Mouse (Mus musculus): ENCODE measurements around the gene Pid1. TPM values are rescaled to one million over a fixed set of nuclear protein-coding genes. Genes with fewer than 3 reads are reported as not detected.

Gene Pid1
- total and polyA plus RNA-seq, 2 experiments from 2014 or later = 60.2 to 64.0 TPM

DNA sequence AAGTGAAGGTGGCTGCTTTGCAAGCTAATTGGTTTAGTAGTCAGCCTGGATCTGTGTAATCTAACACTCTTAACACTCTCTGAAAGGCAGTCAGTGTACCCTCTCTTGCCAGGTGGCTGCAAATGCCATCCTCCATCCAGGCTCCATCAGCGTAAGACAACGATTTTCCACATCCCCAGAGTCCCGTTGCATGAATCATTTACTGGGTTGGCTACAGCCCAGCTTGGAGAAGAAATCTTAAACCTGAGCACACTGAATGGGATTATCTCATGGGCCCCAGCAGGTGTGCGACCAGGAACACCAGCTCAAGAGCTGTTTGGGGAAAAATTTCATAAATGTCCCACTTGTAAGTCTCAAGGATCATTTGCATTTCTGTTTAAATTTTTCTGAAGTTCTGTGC is 23.6 kb upstream of the Pid1 start:
- no peak for TF ChIP-seq CTCF (IDR thresholded peaks at IDR 0.05)
- WGBS = 35% methylated on average over 4 of the region's 4 CpGs
- ATAC-seq (ENCODE audit: low FRiP score) = no peak

DNA sequence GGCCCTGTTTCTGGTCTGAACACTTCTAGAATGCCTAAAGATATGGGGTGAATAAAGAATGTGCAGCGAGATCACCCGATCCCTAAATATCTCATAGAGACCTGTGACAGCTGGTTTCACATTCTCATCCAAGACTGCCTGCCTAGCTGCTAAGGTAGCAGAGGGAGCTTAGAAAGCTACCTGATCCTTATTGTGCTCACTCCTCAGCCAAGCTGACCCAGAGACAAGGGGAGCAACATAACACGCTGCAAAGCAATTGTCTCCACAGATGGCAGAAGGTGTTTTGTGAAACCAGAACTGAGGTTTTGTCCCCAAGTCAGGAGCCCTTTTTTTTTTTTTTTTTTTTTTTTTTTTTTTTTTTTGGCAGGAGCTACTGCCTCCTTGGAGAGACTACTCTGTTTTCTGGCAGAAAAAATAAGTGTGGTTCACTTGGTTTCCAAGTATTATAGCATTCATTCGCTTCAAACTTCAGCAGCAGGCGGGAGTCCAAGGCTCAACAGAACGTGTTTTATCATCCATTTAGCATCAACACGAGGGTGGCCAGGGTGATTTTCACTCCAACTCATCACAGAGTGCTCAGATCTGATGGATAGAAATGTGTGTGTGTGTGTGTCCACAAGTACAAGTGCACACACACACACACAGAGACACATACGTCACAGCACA is 22.6 kb upstream of the Pid1 start:
- no peak overlapping the region for H3K27ac ChIP-seq (ENCODE audit: low read depth, low read length)
- 70% methylated on average over 8 of the region's 8 CpGs for WGBS
- no peak overlapping the region for H3K4me2 ChIP-seq (ENCODE audit: low read depth, low read length, poor library complexity, severe bottlenecking)
- no peaks in the 10 kb centered on the region for H3K27me3 ChIP-seq (ENCODE audit: insufficient read depth, low read length)
- H3K36me3 ChIP-seq (ENCODE audit: insufficient read depth, low read length) = peaks cover 13% of the 10 kb centered on the region; the same call in 1 of the 2 replicates
- TF ChIP-seq CTCF (IDR thresholded peaks at IDR 0.05) = no peak
- no peak for ATAC-seq (ENCODE audit: low FRiP score)
- DNase-seq (ENCODE audit: low spot score) = peak; percentile 30
- H3K9ac ChIP-seq (replicated peaks; ENCODE audit: low read length, poor library complexity, severe bottlenecking) = no peak overlapping the region
- H3K4me3 ChIP-seq (ENCODE audit: low read depth, low read length) = no peak overlapping the region
- no peaks in the 10 kb centered on the region for H3K9me3 ChIP-seq (ENCODE audit: low read length)
- no peaks in the 10 kb centered on the region for H3K4me1 ChIP-seq (ENCODE audit: insufficient read depth, low read length)

More for the DNA sequence above, 23.6 kb upstream of the Pid1 start:
- Histone ChIP-seq H3K36me3 (ENCODE audit: insufficient read depth, low read length) (0 out of 2 replicates have a peak, but pooled peaks cover 12% of the 10 kb centered on the region), H3K4me2 (ENCODE audit: low read depth, low read length, poor library complexity, severe bottlenecking) (no peak overlapping the region), H3K27me3 (ENCODE audit: insufficient read depth, low read length) (no peaks in the 10 kb centered on the region), H3K27ac (ENCODE audit: low read depth, low read length) (no peak overlapping the region), H3K4me1 (ENCODE audit: insufficient read depth, low read length) (no peaks in the 10 kb centered on the region), H3K4me3 (ENCODE audit: low read depth, low read length) (no peak overlapping the region), H3K9ac (replicated peaks; ENCODE audit: low read length, poor library complexity, severe bottlenecking) (no peak overlapping the region), H3K9me3 (ENCODE audit: low read length) (no peaks in the 10 kb centered on the region)
- peak; percentile 56 for DNase-seq (ENCODE audit: low spot score)

DNA sequence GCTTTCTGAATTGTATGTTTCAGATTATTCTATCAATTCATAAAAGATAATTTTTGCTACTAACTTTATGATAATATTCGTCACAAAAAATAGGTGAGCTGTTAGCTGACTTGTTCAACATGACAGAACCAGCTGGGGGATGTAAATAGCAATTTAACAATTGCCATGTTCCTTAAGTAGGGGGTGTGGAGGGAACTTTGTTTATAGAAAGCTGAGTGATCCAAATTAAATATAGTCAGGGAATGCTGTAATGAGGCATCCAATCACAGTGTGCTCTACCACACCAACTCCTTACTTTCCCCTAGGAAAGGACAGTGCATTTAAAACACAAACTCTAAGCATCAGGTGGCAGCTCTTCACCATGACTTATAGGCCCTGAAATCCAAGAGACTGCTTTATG is 18.7 kb upstream of the Pid1 start:
- no peak for TF ChIP-seq CTCF (IDR thresholded peaks at IDR 0.05)
- ATAC-seq (ENCODE audit: low FRiP score) = no peak
- Histone ChIP-seq H3K9me3 (ENCODE audit: low read length) (no peaks in the 10 kb centered on the region), H3K27me3 (ENCODE audit: insufficient read depth, low read length) (no peaks in the 10 kb centered on the region), H3K4me1 (ENCODE audit: insufficient read depth, low read length) (no peaks in the 10 kb centered on the region), H3K4me3 (ENCODE audit: low read depth, low read length) (no peak overlapping the region), H3K27ac (ENCODE audit: low read depth, low read length) (no peak overlapping the region), H3K9ac (replicated peaks; ENCODE audit: low read length, poor library complexity, severe bottlenecking) (no peak overlapping the region), H3K36me3 (ENCODE audit: insufficient read depth, low read length) (peaks cover 17% of the 10 kb centered on the region; the same call in 1 of the 2 replicates), H3K4me2 (ENCODE audit: low read depth, low read length, poor library complexity, severe bottlenecking) (no peak overlapping the region)
- 81% methylated on average over 1 of the region's 1 CpGs for WGBS
- no peak for DNase-seq (ENCODE audit: low spot score)

DNA sequence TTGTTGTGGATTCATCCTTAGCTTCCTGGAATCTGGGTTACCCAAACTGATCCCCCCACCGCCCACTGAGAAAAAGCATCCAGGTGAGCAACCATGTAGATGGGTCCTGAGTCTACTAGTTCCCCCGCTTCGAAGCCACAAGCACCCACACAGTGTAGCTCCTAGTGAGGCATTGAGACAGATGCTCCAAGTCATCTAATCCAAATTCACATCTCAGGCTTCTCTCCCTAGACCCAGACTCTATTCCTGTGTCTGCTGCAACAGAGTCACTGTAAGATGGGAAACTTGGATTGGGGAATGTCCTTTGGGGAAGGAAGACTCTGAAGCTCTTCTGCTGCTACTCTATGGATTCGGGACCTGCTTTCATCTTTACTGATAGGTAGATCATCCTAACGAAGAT is 18.1 kb upstream of the Pid1 start:
- no peak overlapping the region for H3K4me2 ChIP-seq (ENCODE audit: low read depth, low read length, poor library complexity, severe bottlenecking)
- no peak for ATAC-seq (ENCODE audit: low FRiP score)
- no peaks in the 10 kb centered on the region for H3K27me3 ChIP-seq (ENCODE audit: insufficient read depth, low read length)

DNA sequence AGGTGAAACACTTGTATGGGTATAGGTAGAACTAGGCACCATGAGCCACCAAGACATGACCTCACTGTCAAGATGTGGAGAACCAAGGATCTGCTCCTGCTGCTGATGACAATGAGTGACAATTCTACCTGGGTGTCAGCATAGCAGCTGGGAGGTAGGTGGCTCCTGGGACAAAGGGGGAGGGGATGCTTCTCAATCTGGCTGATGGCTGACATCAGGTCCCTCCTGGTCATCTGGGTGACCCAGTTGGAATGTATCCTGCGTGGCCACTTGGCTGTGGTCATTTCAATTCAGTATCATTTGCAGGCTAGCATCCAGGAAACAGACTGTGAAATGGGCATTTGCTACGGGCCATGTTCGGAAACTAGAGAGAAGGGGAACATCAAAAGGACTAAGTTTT is 16.9 kb upstream of the Pid1 start:
- ATAC-seq (ENCODE audit: low FRiP score) (no peak; the same call in 1 of the 2 replicates), DNase-seq (ENCODE audit: low spot score) (no peak)
- H3K36me3 ChIP-seq (ENCODE audit: insufficient read depth, low read length) = peaks cover 17% of the 10 kb centered on the region; the same call in 1 of the 2 replicates
- TF ChIP-seq CTCF (IDR thresholded peaks at IDR 0.05) = no peak
- no peak overlapping the region for H3K9ac ChIP-seq (replicated peaks; ENCODE audit: low read length, poor library complexity, severe bottlenecking)
- H3K4me3 ChIP-seq (ENCODE audit: low read depth, low read length) = no peak overlapping the region
- no peaks in the 10 kb centered on the region for H3K9me3 ChIP-seq (ENCODE audit: low read length)
- 83% methylated on average over 3 of the region's 3 CpGs for WGBS
- H3K4me2 ChIP-seq (ENCODE audit: low read depth, low read length, poor library complexity, severe bottlenecking) = no peak overlapping the region
- no peaks in the 10 kb centered on the region for H3K4me1 ChIP-seq (ENCODE audit: insufficient read depth, low read length)
- no peak overlapping the region for H3K27ac ChIP-seq (ENCODE audit: low read depth, low read length)
- no peaks in the 10 kb centered on the region for H3K27me3 ChIP-seq (ENCODE audit: insufficient read depth, low read length)

More for the DNA sequence above, 18.1 kb upstream of the Pid1 start:
- DNase-seq (ENCODE audit: low spot score) = no peak
- WGBS = 90% methylated on average over 5 of the region's 5 CpGs
- TF ChIP-seq CTCF (IDR thresholded peaks at IDR 0.05) = no peak
- H3K9me3 ChIP-seq (ENCODE audit: low read length) = no peaks in the 10 kb centered on the region
- H3K4me3 ChIP-seq (ENCODE audit: low read depth, low read length) = no peak overlapping the region
- peaks cover 17% of the 10 kb centered on the region; the same call in 1 of the 2 replicates for H3K36me3 ChIP-seq (ENCODE audit: insufficient read depth, low read length)
- H3K9ac ChIP-seq (replicated peaks; ENCODE audit: low read length, poor library complexity, severe bottlenecking) = no peak overlapping the region
- no peaks in the 10 kb centered on the region for H3K4me1 ChIP-seq (ENCODE audit: insufficient read depth, low read length)
- H3K27ac ChIP-seq (ENCODE audit: low read depth, low read length) = no peak overlapping the region

DNA sequence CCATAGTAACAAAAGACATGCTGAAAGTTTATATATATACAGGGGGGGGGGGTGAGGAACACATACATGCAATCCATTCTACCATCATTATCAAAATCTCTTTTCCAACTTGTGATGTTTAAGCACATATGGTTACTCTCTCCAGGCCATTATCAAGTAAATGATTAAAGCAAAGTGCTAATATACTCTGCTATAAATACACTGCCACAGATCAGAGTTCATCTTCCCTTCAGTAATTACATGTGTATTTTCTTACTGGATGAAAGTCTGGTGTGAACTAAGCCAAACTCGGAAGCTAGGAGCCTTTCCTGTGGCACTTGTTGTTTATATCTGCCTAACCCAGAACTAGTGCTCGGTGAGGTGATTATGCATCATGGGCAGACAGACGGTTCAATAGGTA is 3.8 kb upstream of the Pid1 start:
- no peaks in the 10 kb centered on the region for H3K27me3 ChIP-seq (ENCODE audit: insufficient read depth, low read length)
- no peak for TF ChIP-seq CTCF (IDR thresholded peaks at IDR 0.05)
- no peaks in the 10 kb centered on the region for H3K4me1 ChIP-seq (ENCODE audit: insufficient read depth, low read length)
- 84% methylated on average over 3 of the region's 3 CpGs for WGBS
- H3K27ac ChIP-seq (ENCODE audit: low read depth, low read length) = no peak overlapping the region
- no peak overlapping the region for H3K4me2 ChIP-seq (ENCODE audit: low read depth, low read length, poor library complexity, severe bottlenecking)
- H3K4me3 ChIP-seq (ENCODE audit: low read depth, low read length) = no peak overlapping the region
- no peaks in the 10 kb centered on the region for H3K9me3 ChIP-seq (ENCODE audit: low read length)
- ATAC-seq (ENCODE audit: low FRiP score) (no peak), DNase-seq (ENCODE audit: low spot score) (no peak)
- no peak overlapping the region for H3K9ac ChIP-seq (replicated peaks; ENCODE audit: low read length, poor library complexity, severe bottlenecking)
- H3K36me3 ChIP-seq (ENCODE audit: insufficient read depth, low read length) = no peaks in the 10 kb centered on the region
